Mouse (Mus musculus): Measurements from ENCODE around the gene Exosc5. TPM values are rescaled to one million over a fixed set of nuclear protein-coding genes. Genes with fewer than 3 reads are reported as not detected.

Exosc5 gene
- polyA plus RNA-seq, 1 experiment from 2014 or later = 80.6 TPM

- Histone ChIP-seq H3K27me3 (peaks cover 19% of the 10 kb centered on the region), H3K36me3 (no peaks in the 10 kb centered on the region), H3K4me1 (no peaks in the 10 kb centered on the region), H3K27ac (no peak overlapping the region), H3K4me3 (no peak overlapping the region), H3K9ac (no peak overlapping the region), H3K4me2 (replicated peaks) (no peak overlapping the region), H3K9me3 (0 out of 2 replicates have a peak, but pooled peaks cover 4% of the 10 kb centered on the region)
- no peak for ATAC-seq (ENCODE audit: insufficient number of reproducible peaks, insufficient read depth, low FRiP score, low TSS enrichment)
- 64% methylated on average over 8 of the region's 8 CpGs for WGBS
Observed at GRCm38 (mm10) chr7:25694104-25694503, 35.1 kb downstream of the Exosc5 start.

- Histone ChIP-seq H3K4me1 (peaks cover 4% of the 10 kb centered on the region; the same call in 1 of the 2 replicates), H3K27me3 (peaks cover 16% of the 10 kb centered on the region), H3K36me3 (no peaks in the 10 kb centered on the region), H3K9me3 (0 out of 2 replicates have a peak, but pooled peaks cover 3% of the 10 kb centered on the region), H3K27ac (no peak overlapping the region), H3K4me3 (no peak overlapping the region), H3K4me2 (replicated peaks) (no peak overlapping the region), H3K9ac (no peak overlapping the region)
- ATAC-seq (ENCODE audit: insufficient number of reproducible peaks, insufficient read depth, low FRiP score, low TSS enrichment) = no peak
- 50% methylated on average over 13 of the region's 13 CpGs for WGBS
Observed at GRCm38 (mm10) chr7:25699851-25700250, 40.9 kb downstream of the Exosc5 start.

- no peak overlapping the region for H3K9ac ChIP-seq
- no peak overlapping the region for H3K4me2 ChIP-seq (replicated peaks)
- no peak overlapping the region for H3K4me3 ChIP-seq
- no peaks in the 10 kb centered on the region for H3K36me3 ChIP-seq
- H3K27me3 ChIP-seq = peaks cover 18% of the 10 kb centered on the region
- H3K27ac ChIP-seq = no peak overlapping the region
- 78% methylated on average over 12 of the region's 12 CpGs for WGBS
- H3K4me1 ChIP-seq = peaks cover 6% of the 10 kb centered on the region; the same call in 1 of the 2 replicates
- ATAC-seq (ENCODE audit: insufficient number of reproducible peaks, insufficient read depth, low FRiP score, low TSS enrichment) = no peak
- 0 out of 2 replicates have a peak, but pooled peaks cover 3% of the 10 kb centered on the region for H3K9me3 ChIP-seq
Observed at GRCm38 (mm10) chr7:25700732-25701131, 41.8 kb downstream of the Exosc5 start.

GRCm38 (mm10) chr7:25702350-25702749 lies 43.4 kb downstream of the Exosc5 start:
- Histone ChIP-seq H3K4me1 (peaks cover 8% of the 10 kb centered on the region; the same call in 1 of the 2 replicates), H3K27ac (no peak overlapping the region), H3K9ac (no peak overlapping the region), H3K4me3 (no peak overlapping the region), H3K4me2 (replicated peaks) (no peak overlapping the region), H3K36me3 (no peaks in the 10 kb centered on the region), H3K9me3 (0 out of 2 replicates have a peak, but pooled peaks cover 3% of the 10 kb centered on the region), H3K27me3 (peaks cover 18% of the 10 kb centered on the region)
- ATAC-seq (ENCODE audit: insufficient number of reproducible peaks, insufficient read depth, low FRiP score, low TSS enrichment) = no peak
- 94% methylated on average over 2 of the region's 2 CpGs for WGBS

- peak overlapping the region; percentile 55 for H3K4me2 ChIP-seq (replicated peaks)
- 23% methylated on average over 10 of the region's 10 CpGs for WGBS
- peaks cover 18% of the 10 kb centered on the region for H3K27me3 ChIP-seq
- no peak overlapping the region for H3K4me3 ChIP-seq
- peaks cover 19% of the 10 kb centered on the region for H3K4me1 ChIP-seq
- no peak overlapping the region for H3K9ac ChIP-seq
- H3K9me3 ChIP-seq = 0 out of 2 replicates have a peak, but pooled peaks cover 3% of the 10 kb centered on the region
- H3K36me3 ChIP-seq = no peaks in the 10 kb centered on the region
- peak; percentile 44; the same call in 1 of the 2 replicates for ATAC-seq (ENCODE audit: insufficient number of reproducible peaks, insufficient read depth, low FRiP score, low TSS enrichment)
- H3K27ac ChIP-seq = no peak overlapping the region
Observed at GRCm38 (mm10) chr7:25703793-25704494, 45.0 kb downstream of the Exosc5 start.

- H3K4me1 ChIP-seq = peaks cover 21% of the 10 kb centered on the region
- peaks cover 18% of the 10 kb centered on the region for H3K27me3 ChIP-seq
- peak overlapping the region; percentile 25 for H3K4me3 ChIP-seq
- no peak for ATAC-seq (ENCODE audit: insufficient number of reproducible peaks, insufficient read depth, low FRiP score, low TSS enrichment)
- no peaks in the 10 kb centered on the region for H3K36me3 ChIP-seq
- H3K9ac ChIP-seq = no peak overlapping the region
- H3K9me3 ChIP-seq = 0 out of 2 replicates have a peak, but pooled peaks cover 3% of the 10 kb centered on the region
- WGBS = 3% methylated on average over 34 of the region's 37 CpGs
- H3K4me2 ChIP-seq (replicated peaks) = peak overlapping the region; percentile 55
- H3K27ac ChIP-seq = no peak overlapping the region
Observed at GRCm38 (mm10) chr7:25704716-25705364, 45.9 kb downstream of the Exosc5 start.

GRCm38 (mm10) chr7:25705801-25706251 lies 46.9 kb downstream of the Exosc5 start:
- Histone ChIP-seq H3K4me3 (no peak overlapping the region), H3K9ac (no peak overlapping the region), H3K9me3 (0 out of 2 replicates have a peak, but pooled peaks cover 1% of the 10 kb centered on the region), H3K4me2 (replicated peaks) (no peak overlapping the region), H3K27me3 (peaks cover 18% of the 10 kb centered on the region), H3K36me3 (no peaks in the 10 kb centered on the region), H3K27ac (no peak overlapping the region), H3K4me1 (peaks cover 31% of the 10 kb centered on the region)
- WGBS = 59% methylated on average over 6 of the region's 6 CpGs
- ATAC-seq (ENCODE audit: insufficient number of reproducible peaks, insufficient read depth, low FRiP score, low TSS enrichment) = no peak

GRCm38 (mm10) chr7:25706578-25707170 lies 47.7 kb downstream of the Exosc5 start:
- Histone ChIP-seq H3K4me3 (no peak overlapping the region), H3K9me3 (no peaks in the 10 kb centered on the region), H3K27me3 (peaks cover 18% of the 10 kb centered on the region), H3K4me2 (replicated peaks) (no peak overlapping the region), H3K9ac (no peak overlapping the region), H3K4me1 (peaks cover 39% of the 10 kb centered on the region), H3K27ac (no peak overlapping the region), H3K36me3 (no peaks in the 10 kb centered on the region)
- ATAC-seq (ENCODE audit: insufficient number of reproducible peaks, insufficient read depth, low FRiP score, low TSS enrichment) = no peak
- 60% methylated on average over 7 of the region's 7 CpGs for WGBS

- Histone ChIP-seq H3K27me3 (peaks cover 18% of the 10 kb centered on the region), H3K9me3 (no peaks in the 10 kb centered on the region), H3K4me2 (replicated peaks) (no peak overlapping the region), H3K9ac (0 out of 2 replicates have a peak overlapping the region, but pooled peaks have one; percentile 26), H3K36me3 (peaks cover under 1% of the 10 kb centered on the region), H3K4me3 (no peak overlapping the region), H3K27ac (peak overlapping the region; percentile 59; the same call in 1 of the 2 replicates), H3K4me1 (peaks cover 49% of the 10 kb centered on the region)
- 45% methylated on average over 15 of the region's 15 CpGs for WGBS
- ATAC-seq (ENCODE audit: insufficient number of reproducible peaks, insufficient read depth, low FRiP score, low TSS enrichment) = no peak
Observed at GRCm38 (mm10) chr7:25707581-25708292, 48.8 kb downstream of the Exosc5 start.

GRCm38 (mm10) chr7:25709961-25710360 lies 51.0 kb downstream of the Exosc5 start:
- Histone ChIP-seq H3K4me2 (replicated peaks) (peak overlapping the region; percentile 27), H3K27ac (no peak overlapping the region), H3K9ac (peak overlapping the region; percentile 38), H3K4me3 (no peak overlapping the region), H3K9me3 (no peaks in the 10 kb centered on the region), H3K4me1 (peaks cover 43% of the 10 kb centered on the region), H3K36me3 (peaks cover 22% of the 10 kb centered on the region), H3K27me3 (0 out of 2 replicates have a peak, but pooled peaks cover under 1% of the 10 kb centered on the region)
- WGBS = 17% methylated on average over 12 of the region's 12 CpGs
- ATAC-seq (ENCODE audit: insufficient number of reproducible peaks, insufficient read depth, low FRiP score, low TSS enrichment) = no peak

GRCm38 (mm10) chr7:25710519-25711130 lies 51.7 kb downstream of the Exosc5 start:
- Histone ChIP-seq H3K4me1 (peaks cover 42% of the 10 kb centered on the region), H3K27ac (peak overlapping the region; percentile 58), H3K9me3 (no peaks in the 10 kb centered on the region), H3K36me3 (peaks cover 29% of the 10 kb centered on the region), H3K4me3 (no peak overlapping the region), H3K27me3 (no peaks in the 10 kb centered on the region), H3K9ac (peak overlapping the region; percentile 38), H3K4me2 (replicated peaks) (peak overlapping the region; percentile 27)
- WGBS = 10% methylated on average over 6 of the region's 7 CpGs
- ATAC-seq (ENCODE audit: insufficient number of reproducible peaks, insufficient read depth, low FRiP score, low TSS enrichment) = no peak
